Mouse (Mus musculus) heart, adult 2 months (tissue): ENCODE data around the gene BC030499.

Experiments used
- CTCF ChIP-seq: fragments of 200-600 bp; IDR thresholded peaks from 2 replicates; pipeline ENCODE4 v1.8.1; 2022; ENCODE audit warnings: antibody characterized with exemption, mild to moderate bottlenecking, moderate library complexity
- EP300 ChIP-seq: fragments of 200-500 bp; IDR thresholded peaks from 2 replicates; pipeline ENCODE4 v1.6.1; 2011; ENCODE audit warnings: low read depth, low read length, control low read depth; ENCODE audit not compliant: insufficient read depth

- TF ChIP-seq EP300 (0 out of 2 replicates have a peak, but pooled peaks have one; percentile 6), CTCF (0 out of 2 replicates have a peak, but pooled peaks have one; percentile 8)
Measured at GRCm38 (mm10) chr11:78343381-78344327, 53.0 kb downstream of the BC030499 start, which contains the start of gene Unc119.
